Mouse (Mus musculus) midbrain, postnatal 0 days (tissue): Measurements from ENCODE around the gene Tap1. TPM values are rescaled to one million over a fixed set of nuclear protein-coding genes. Genes with fewer than 3 reads are reported as not detected.

Experiments
- ATAC-seq: fragments of 200-750 bp; cut with Nextera tagmentation; 2 replicates; pipeline ENCODE4 v1.8.0; 2017; ENCODE audit warnings: moderate number of reproducible peaks, mild to moderate bottlenecking, moderate TSS enrichment, moderate library complexity; ENCODE audit not compliant: low FRiP score
- DNase-seq: peaks from one replicate; pipeline ENCODE4 v3.0.0-alpha.2; 2015; ENCODE audit warnings: low spot score
- H3K27ac ChIP-seq: fragments of 300-500 bp; sonication (generic); 2 replicates; pipeline ENCODE4 v1.5.1; 2014; ENCODE audit warnings: low read depth, mild to moderate bottlenecking, low read length, mixed read lengths
- H3K27me3 ChIP-seq: fragments of 300-500 bp; sonication (generic); 2 replicates; pipeline ENCODE4 v1.6.1; 2014; ENCODE audit warnings: low read length, control low read depth, mixed read lengths; ENCODE audit not compliant: insufficient read depth
- H3K36me3 ChIP-seq: fragments of 300-500 bp; sonication (generic); 2 replicates; pipeline ENCODE4 v1.6.1; 2014; ENCODE audit warnings: low read length, control low read depth, mixed read lengths; ENCODE audit not compliant: insufficient read depth
- H3K4me1 ChIP-seq: fragments of 300-500 bp; sonication (generic); 2 replicates; pipeline ENCODE4 v1.6.1; 2014; ENCODE audit warnings: mild to moderate bottlenecking, control low read depth, antibody characterized with exemption, low read length, mixed read lengths; ENCODE audit not compliant: insufficient read depth
- H3K4me2 ChIP-seq: fragments of 300-500 bp; sonication (generic); 2 replicates; pipeline ENCODE4 v1.6.1; 2014; ENCODE audit warnings: low read depth, mild to moderate bottlenecking, low read length, mixed read lengths; ENCODE audit not compliant: poor library complexity, severe bottlenecking
- H3K4me3 ChIP-seq: fragments of 300-500 bp; sonication (generic); 2 replicates; pipeline ENCODE4 v1.5.1; 2014; ENCODE audit warnings: low read depth, mild to moderate bottlenecking, low read length, moderate library complexity
- H3K9ac ChIP-seq: fragments of 300-500 bp; sonication (generic); replicated peaks from 2 replicates; pipeline ENCODE4 v1.6.1; 2014; ENCODE audit warnings: mild to moderate bottlenecking, low read length, moderate library complexity, mixed read lengths; ENCODE audit not compliant: poor library complexity, severe bottlenecking
- H3K9me3 ChIP-seq: fragments of 300-500 bp; sonication (generic); 2 replicates; pipeline ENCODE4 v1.6.1; 2016; ENCODE audit warnings: low read length, control low read depth
- CTCF ChIP-seq: IDR thresholded peaks from 2 replicates; pipeline ENCODE4 v1.5.1; 2016; ENCODE audit warnings: antibody characterized with exemption, mild to moderate bottlenecking
- WGBS: fragments of 180-500 bp; shearing (Covaris S2); extraction: QIAGEN DNeasy Blood & Tissue Kit; methylation state at CpG from one replicate; pipeline ENCODE4 v1.1.7; 2014; 5-methylcytosine and 5-hydroxymethylcytosine counted together
- polyA plus RNA-seq: library from polyadenylated mRNA; unstranded; fragments of >200 nt; fragmentation: Nextera tagmentation; extraction: Ambion mirVana; gene quantifications from 2 replicates; pipeline ENCODE4 v1.2.1, GENCODE M21; 2015
- total RNA-seq: library from RNA; depleted of rRNA; stranded (reverse); fragments of >200 nt; gene quantifications from 2 replicates; pipeline ENCODE4 v1.2.3, GENCODE M21; 2014; rRNA removed

Tap1 gene
- total RNA-seq (7.1 and 16.5 TPM in 2 replicates), polyA plus RNA-seq (7.7 and 8.3 TPM in 2 replicates)

GRCm38 (mm10) chr17:34187261-34187916, at the start of gene Tap1, which contains the start of gene Psmb9:
Gene Tap1, plus strand, starts transcription at chr17:34187553.
Gene Psmb9, minus strand, starts transcription at chr17:34187764.
- Histone ChIP-seq H3K27ac (peak within 1 kb of the TSS; percentile 55; the same call in 1 of the 2 replicates), H3K9me3 (no peaks in the 10 kb centered on the region), H3K27me3 (peaks cover 50% of the 10 kb centered on the region), H3K4me3 (peak within 1 kb of the TSS; percentile 55), H3K9ac (peak within 1 kb of the TSS; percentile 61), H3K4me2 (peak within 1 kb of the TSS; percentile 86), H3K4me1 (peaks cover 3% of the 10 kb centered on the region), H3K36me3 (no peaks in the 10 kb centered on the region)
- peak; percentile 93 for ATAC-seq
- peak; percentile 96 for DNase-seq
- TF ChIP-seq CTCF, result no peak
- WGBS, result under 1% methylated on average over 46 of the region's 46 CpGs

- Histone ChIP-seq H3K9me3 (no peaks in the 10 kb centered on the region), H3K27me3 (peaks cover 34% of the 10 kb centered on the region), H3K4me3 (no peak overlapping the region), H3K4me2 (no peak overlapping the region), H3K9ac (no peak overlapping the region), H3K36me3 (no peaks in the 10 kb centered on the region), H3K4me1 (peaks cover 7% of the 10 kb centered on the region; the same call in 1 of the 2 replicates), H3K27ac (no peak overlapping the region)
- no peak for TF ChIP-seq CTCF
- ATAC-seq (no peak), DNase-seq (no peak)
- 76% methylated on average over 7 of the region's 7 CpGs for WGBS
These were observed 49.8 kb upstream of the Tap1 start for GRCm38 (mm10) chr17:34137601-34138000.

- Histone ChIP-seq H3K36me3 (no peaks in the 10 kb centered on the region), H3K4me3 (no peak overlapping the region), H3K27me3 (peaks cover 34% of the 10 kb centered on the region), H3K27ac (no peak overlapping the region), H3K4me1 (peaks cover 7% of the 10 kb centered on the region; the same call in 1 of the 2 replicates), H3K4me2 (no peak overlapping the region), H3K9ac (no peak overlapping the region), H3K9me3 (no peaks in the 10 kb centered on the region)
- WGBS, result 81% methylated on average over 7 of the region's 7 CpGs
- DNase-seq (no peak), ATAC-seq (no peak)
- no peak for TF ChIP-seq CTCF
These were observed 48.7 kb upstream of the Tap1 start for GRCm38 (mm10) chr17:34138655-34139054.

- peak overlapping the region; percentile 16; the same call in 1 of the 2 replicates for H3K4me3 ChIP-seq
- H3K9me3 ChIP-seq, result no peaks in the 10 kb centered on the region
- 1% methylated on average over 16 of the region's 16 CpGs for WGBS
- H3K36me3 ChIP-seq, result no peaks in the 10 kb centered on the region
- H3K4me1 ChIP-seq, result peaks cover 7% of the 10 kb centered on the region; the same call in 1 of the 2 replicates
- peak overlapping the region; percentile 32 for H3K4me2 ChIP-seq
- DNase-seq (peak; percentile 24), ATAC-seq (no peak)
- H3K27me3 ChIP-seq, result peaks cover 34% of the 10 kb centered on the region
- H3K9ac ChIP-seq, result 0 out of 2 replicates have a peak overlapping the region, but pooled peaks have one; percentile 3
- H3K27ac ChIP-seq, result no peak overlapping the region
- no peak for TF ChIP-seq CTCF
These were observed 47.9 kb upstream of the Tap1 start for GRCm38 (mm10) chr17:34139416-34139815.

GRCm38 (mm10) chr17:34140240-34140639, 47.1 kb upstream of the Tap1 start:
- ATAC-seq (no peak), DNase-seq (no peak)
- no peak overlapping the region for H3K9ac ChIP-seq
- no peaks in the 10 kb centered on the region for H3K9me3 ChIP-seq
- H3K4me1 ChIP-seq, result peaks cover 7% of the 10 kb centered on the region; the same call in 1 of the 2 replicates
- H3K36me3 ChIP-seq, result no peaks in the 10 kb centered on the region
- no peak for TF ChIP-seq CTCF
- H3K27me3 ChIP-seq, result peaks cover 34% of the 10 kb centered on the region
- no peak overlapping the region for H3K4me3 ChIP-seq
- H3K4me2 ChIP-seq, result no peak overlapping the region
- no peak overlapping the region for H3K27ac ChIP-seq
- 13% methylated on average over 5 of the region's 5 CpGs for WGBS

GRCm38 (mm10) chr17:34141448-34141847, 45.9 kb upstream of the Tap1 start:
- Histone ChIP-seq H3K4me2 (no peak overlapping the region), H3K9ac (no peak overlapping the region)
- 35% methylated on average over 4 of the region's 4 CpGs for WGBS

More at GRCm38 (mm10) chr17:34141448-34141847, 45.9 kb upstream of the Tap1 start:
- Histone ChIP-seq H3K27me3 (peaks cover 34% of the 10 kb centered on the region), H3K36me3 (no peaks in the 10 kb centered on the region), H3K27ac (no peak overlapping the region), H3K4me3 (no peak overlapping the region), H3K4me1 (peaks cover 3% of the 10 kb centered on the region; the same call in 1 of the 2 replicates), H3K9me3 (no peaks in the 10 kb centered on the region)
- TF ChIP-seq CTCF, result no peak
- no peak for ATAC-seq
- no peak for DNase-seq
